Mouse (Mus musculus) liver, embryonic 14.5 days (tissue): ENCODE results near the gene Cpsf6.

ENCODE experiments used
- CTCF ChIP-seq: IDR thresholded peaks from 2 replicates; pipeline ENCODE4 v1.5.1; 2016; ENCODE audit warnings: antibody characterized with exemption, low read depth, control low read depth
- EP300 ChIP-seq: IDR thresholded peaks from 2 replicates; pipeline ENCODE4 v1.6.1; 2016; ENCODE audit warnings: antibody characterized with exemption, low read depth

DNA sequence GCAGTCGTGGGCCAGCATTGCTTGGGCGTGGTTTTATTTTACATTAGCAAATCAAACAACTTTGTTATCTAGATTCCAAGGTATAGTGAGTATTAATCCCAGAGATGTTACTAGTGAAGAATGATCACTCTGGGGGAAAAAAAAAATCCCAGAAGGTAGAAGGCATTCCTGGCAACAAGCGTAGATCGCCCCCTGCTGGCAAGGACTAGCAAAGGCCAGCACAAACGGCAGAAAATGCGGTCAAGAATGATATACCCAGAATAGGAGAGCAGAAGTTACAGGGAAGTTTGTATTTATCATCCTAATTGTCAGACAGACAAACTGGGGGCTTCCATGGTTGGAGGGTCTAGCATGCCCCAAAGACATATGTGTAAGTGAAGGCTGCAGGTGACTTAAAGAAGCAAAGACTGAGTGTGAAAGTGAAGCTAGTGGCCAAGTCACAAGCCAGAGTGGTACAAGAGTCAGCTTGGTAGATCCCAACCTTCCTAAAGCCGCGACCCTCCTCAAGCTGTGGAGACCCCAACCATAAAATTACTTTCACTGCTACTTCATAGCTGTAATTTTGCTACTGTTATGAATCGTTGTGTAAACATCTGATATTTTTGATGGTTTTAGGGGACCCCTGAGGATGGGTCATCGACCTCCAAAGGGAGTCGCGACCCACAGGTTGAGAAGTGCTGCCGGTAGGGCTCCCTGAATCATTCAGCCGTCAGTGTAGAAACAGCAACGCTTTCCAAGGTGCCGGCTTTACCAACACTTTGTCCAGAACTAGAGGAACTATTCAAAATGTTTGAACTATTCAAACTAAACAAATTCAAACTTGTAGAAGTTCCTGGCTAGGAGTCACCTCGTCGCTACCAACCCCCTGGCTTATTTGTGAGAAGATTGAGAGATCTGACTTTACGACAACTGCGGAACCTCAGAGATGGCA is 22.9 kb upstream of the Cpsf6 start:
- TF ChIP-seq EP300 (no peak), CTCF (peak; percentile 89)
